Mouse (Mus musculus): Measurements from ENCODE around the gene Olfr1535. TPM values are rescaled to one million over a fixed set of nuclear protein-coding genes. Genes with fewer than 3 reads are reported as not detected.

Olfr1535 gene
- polyA plus RNA-seq (2012; rRNA removed), result not detected in 2 replicates
- not detected in 2 replicates for polyA plus RNA-seq (2014; fragmentation: Nextera tagmentation; extraction: Ambion mirVana)

DNA sequence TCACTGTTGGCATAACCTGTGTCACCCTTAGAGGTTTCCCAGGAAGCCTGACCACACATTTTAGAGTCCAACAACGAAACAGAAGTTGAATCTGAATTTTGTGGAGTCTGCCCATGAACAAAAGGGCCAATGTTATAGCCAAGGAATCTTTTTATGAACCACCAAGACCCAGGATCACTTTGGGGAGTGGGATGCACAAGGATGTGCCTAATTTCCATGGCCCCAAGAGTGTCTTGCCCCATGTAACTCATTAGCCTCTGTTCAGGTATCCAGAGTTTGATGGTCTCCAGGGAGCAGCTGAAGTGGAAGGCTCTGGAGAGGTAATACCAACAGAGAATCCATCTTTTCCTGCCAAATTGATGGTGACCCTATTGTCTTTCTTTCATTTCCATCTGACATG, at the start of gene Olfr1535:
Gene Olfr1535 (minus strand): TSS at position 101 of the 400 bp plus-strand sequence.
- TF ChIP-seq CTCF (IDR thresholded peaks at IDR 0.05; ENCODE audit: low read depth), result no peak
- TF ChIP-seq EP300 (IDR thresholded peaks at IDR 0.05; ENCODE audit: low read depth), result no peak
- H3K27me3 ChIP-seq (ENCODE audit: control insufficient read depth, insufficient read depth, low read length), result no peaks in the 10 kb centered on the region
- no peak within 1 kb of the TSS for H3K9ac ChIP-seq (replicated peaks)
- no peak within 1 kb of the TSS for H3K27ac ChIP-seq
- H3K36me3 ChIP-seq (replicated peaks; ENCODE audit: control insufficient read depth, insufficient read depth, low read depth), result no peaks in the 10 kb centered on the region
- no peaks in the 10 kb centered on the region for H3K4me1 ChIP-seq (replicated peaks; ENCODE audit: control insufficient read depth in 2 of 2, insufficient read depth in 2 of 2, low read length in 1 of 2)
- DNase-seq (ENCODE audit: low read depth in 3 of 3, low spot score in 3 of 3), result no peak
- H3K4me2 ChIP-seq (ENCODE audit: low read depth), result no peak within 1 kb of the TSS
- no peak within 1 kb of the TSS for H3K4me3 ChIP-seq (ENCODE audit: insufficient read depth in 1 of 2, low read depth in 2 of 2, low read length in 2 of 2)
- 31% methylated on average over 1 of the region's 1 CpGs for WGBS (ENCODE audit: insufficient replicate concordance)
- no peaks in the 10 kb centered on the region for H3K9me3 ChIP-seq (ENCODE audit: control insufficient read depth, low read length)
- ATAC-seq (ENCODE audit: insufficient read depth), result no peak

DNA sequence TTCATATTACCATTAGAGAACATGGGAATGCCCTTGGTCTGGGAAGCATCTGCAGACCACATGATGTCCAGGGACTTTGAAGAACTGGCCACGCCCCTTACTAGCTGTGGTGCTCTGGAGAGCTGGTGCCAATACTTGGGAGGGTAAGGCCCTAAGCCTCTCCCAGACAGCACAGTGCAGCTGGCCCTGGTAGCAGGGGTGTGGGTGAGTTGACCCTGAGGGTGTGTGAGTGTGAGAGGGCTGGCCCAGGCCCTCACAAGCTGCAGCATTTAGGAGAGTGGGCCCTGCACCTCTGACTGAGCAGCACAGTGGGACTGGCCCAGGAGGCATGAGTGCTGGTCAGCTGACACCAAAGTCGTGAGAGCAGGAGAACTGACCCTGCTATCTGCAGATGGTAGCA, 31.9 kb upstream of the Olfr1535 start:
- Histone ChIP-seq H3K4me3 (ENCODE audit: insufficient read depth in 1 of 2, low read depth in 2 of 2, low read length in 2 of 2) (no peak overlapping the region), H3K4me2 (ENCODE audit: low read depth) (no peak overlapping the region), H3K27ac (no peak overlapping the region), H3K36me3 (replicated peaks; ENCODE audit: control insufficient read depth, insufficient read depth, low read depth) (no peaks in the 10 kb centered on the region), H3K4me1 (replicated peaks; ENCODE audit: control insufficient read depth in 2 of 2, insufficient read depth in 2 of 2, low read length in 1 of 2) (no peaks in the 10 kb centered on the region), H3K9ac (replicated peaks) (no peak overlapping the region), H3K9me3 (ENCODE audit: control insufficient read depth, low read length) (no peaks in the 10 kb centered on the region), H3K27me3 (ENCODE audit: control insufficient read depth, insufficient read depth, low read length) (no peaks in the 10 kb centered on the region)
- no peak for TF ChIP-seq EP300 (IDR thresholded peaks at IDR 0.05; ENCODE audit: low read depth)
- no peak for TF ChIP-seq CTCF (IDR thresholded peaks at IDR 0.05; ENCODE audit: low read depth)
- DNase-seq (ENCODE audit: low read depth in 3 of 3, low spot score in 3 of 3) (no peak), ATAC-seq (ENCODE audit: insufficient read depth) (no peak)
- 22% methylated on average over 2 of the region's 2 CpGs for WGBS (ENCODE audit: insufficient replicate concordance)

DNA sequence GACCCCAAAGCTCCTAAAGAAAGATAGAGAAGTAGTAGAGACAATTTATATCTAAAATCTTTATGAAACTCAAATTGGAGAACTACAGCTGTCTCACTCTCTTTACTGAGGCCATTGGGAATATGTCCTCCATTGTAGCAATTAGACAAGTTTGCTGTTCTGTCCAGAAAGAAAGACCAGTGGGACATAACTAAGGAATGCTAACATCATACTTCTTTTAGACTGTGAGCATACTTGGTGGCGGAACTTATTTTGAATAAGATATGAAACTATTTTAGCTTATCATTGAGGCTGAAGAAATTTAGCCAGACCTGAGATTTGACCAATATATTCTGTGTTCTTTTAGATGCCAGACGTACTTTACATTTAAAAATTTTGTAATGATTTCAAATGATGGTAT, 22.0 kb upstream of the Olfr1535 start, which contains the start of gene Olfr1364:
Gene Olfr1364 (minus strand): TSS at position 101 of the 400 bp plus-strand sequence.
- TF ChIP-seq CTCF (IDR thresholded peaks at IDR 0.05; ENCODE audit: low read depth), result no peak
- no peak for TF ChIP-seq EP300 (IDR thresholded peaks at IDR 0.05; ENCODE audit: low read depth)
- Histone ChIP-seq H3K4me3 (ENCODE audit: insufficient read depth in 1 of 2, low read depth in 2 of 2, low read length in 2 of 2) (no peak within 1 kb of the TSS), H3K9me3 (ENCODE audit: control insufficient read depth, low read length) (no peaks in the 10 kb centered on the region), H3K4me2 (ENCODE audit: low read depth) (no peak within 1 kb of the TSS), H3K36me3 (replicated peaks; ENCODE audit: control insufficient read depth, insufficient read depth, low read depth) (no peaks in the 10 kb centered on the region), H3K4me1 (replicated peaks; ENCODE audit: control insufficient read depth in 2 of 2, insufficient read depth in 2 of 2, low read length in 1 of 2) (no peaks in the 10 kb centered on the region), H3K27me3 (ENCODE audit: control insufficient read depth, insufficient read depth, low read length) (no peaks in the 10 kb centered on the region), H3K9ac (replicated peaks) (no peak within 1 kb of the TSS), H3K27ac (no peak within 1 kb of the TSS)
- no peak for DNase-seq (ENCODE audit: low read depth in 3 of 3, low spot score in 3 of 3)
- no peak for ATAC-seq (ENCODE audit: insufficient read depth)
- 58% methylated on average over 2 of the region's 2 CpGs for WGBS (ENCODE audit: insufficient replicate concordance)

- no peaks in the 10 kb centered on the region for H3K4me1 ChIP-seq (replicated peaks; ENCODE audit: control insufficient read depth in 2 of 2, insufficient read depth in 2 of 2, low read length in 1 of 2)
- no peak overlapping the region for H3K27ac ChIP-seq
- no peak for TF ChIP-seq EP300 (IDR thresholded peaks at IDR 0.05; ENCODE audit: low read depth)
- no peak for TF ChIP-seq CTCF (IDR thresholded peaks at IDR 0.05; ENCODE audit: low read depth)
- no peaks in the 10 kb centered on the region for H3K36me3 ChIP-seq (replicated peaks; ENCODE audit: control insufficient read depth, insufficient read depth, low read depth)
- H3K9ac ChIP-seq (replicated peaks), result no peak overlapping the region
- no peaks in the 10 kb centered on the region for H3K9me3 ChIP-seq (ENCODE audit: control insufficient read depth, low read length)
- no peaks in the 10 kb centered on the region for H3K27me3 ChIP-seq (ENCODE audit: control insufficient read depth, insufficient read depth, low read length)
- H3K4me3 ChIP-seq (ENCODE audit: insufficient read depth in 1 of 2, low read depth in 2 of 2, low read length in 2 of 2), result no peak overlapping the region
- H3K4me2 ChIP-seq (ENCODE audit: low read depth), result no peak overlapping the region; the same call in 1 of the 2 replicates
- DNase-seq (ENCODE audit: low read depth in 3 of 3, low spot score in 3 of 3) (no peak), ATAC-seq (ENCODE audit: insufficient read depth) (no peak)
- 36% methylated on average over 3 of the region's 3 CpGs for WGBS (ENCODE audit: insufficient replicate concordance)
These were observed 9.1 kb downstream of the Olfr1535 start for GRCm38 (mm10) chr13:21550416-21551110.

GRCm38 (mm10) chr13:21549487-21549886, 10.2 kb downstream of the Olfr1535 start:
- Histone ChIP-seq H3K9me3 (ENCODE audit: control insufficient read depth, low read length) (no peaks in the 10 kb centered on the region), H3K27ac (no peak overlapping the region), H3K9ac (replicated peaks) (no peak overlapping the region), H3K4me1 (replicated peaks; ENCODE audit: control insufficient read depth in 2 of 2, insufficient read depth in 2 of 2, low read length in 1 of 2) (no peaks in the 10 kb centered on the region), H3K27me3 (ENCODE audit: control insufficient read depth, insufficient read depth, low read length) (no peaks in the 10 kb centered on the region), H3K4me2 (ENCODE audit: low read depth) (no peak overlapping the region), H3K4me3 (ENCODE audit: insufficient read depth in 1 of 2, low read depth in 2 of 2, low read length in 2 of 2) (no peak overlapping the region), H3K36me3 (replicated peaks; ENCODE audit: control insufficient read depth, insufficient read depth, low read depth) (no peaks in the 10 kb centered on the region)
- TF ChIP-seq CTCF (IDR thresholded peaks at IDR 0.05; ENCODE audit: low read depth) (no peak), EP300 (IDR thresholded peaks at IDR 0.05; ENCODE audit: low read depth) (no peak)
- no peak for DNase-seq (ENCODE audit: low read depth in 3 of 3, low spot score in 3 of 3)
- ATAC-seq (ENCODE audit: insufficient read depth), result no peak
- 52% methylated on average over 3 of the region's 3 CpGs for WGBS (ENCODE audit: insufficient replicate concordance)
